Mouse (Mus musculus): Measurements from ENCODE around the gene Kmt5c.

DNA sequence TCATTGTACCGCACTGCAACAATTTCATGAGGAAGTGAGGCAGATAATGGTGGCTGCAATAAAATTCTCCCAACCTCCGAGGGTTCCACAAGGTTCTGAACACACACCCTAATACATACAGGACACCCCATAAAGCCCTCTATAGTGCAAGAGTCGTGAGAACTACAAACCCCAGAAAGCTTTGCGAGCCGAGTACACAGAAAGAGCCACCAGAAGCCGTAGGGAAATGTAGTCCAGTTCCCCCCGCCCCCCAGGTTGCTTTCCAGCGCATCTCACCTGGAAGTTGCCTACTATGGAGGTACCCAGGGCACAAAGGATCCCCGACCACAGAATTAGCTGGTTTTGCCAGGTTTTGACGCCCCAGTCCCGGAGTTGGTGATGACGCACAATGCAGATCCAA is 16.4 kb upstream of the Kmt5c start:
- TF ChIP-seq CTCF (IDR thresholded peaks at IDR 0.05; ENCODE audit: low read depth): no peak
- no peak for TF ChIP-seq EP300 (IDR thresholded peaks at IDR 0.05; ENCODE audit: low read depth)

All from liver, embryonic 14.5 days (tissue).